Mouse (Mus musculus) erythroblast, embryonic 14.5 days (primary cell): ENCODE data around the gene Scand1.

Source experiments
- GATA1 ChIP-seq: IDR thresholded peaks from 2 replicates; pipeline ENCODE4 v1.6.1; 2012; ENCODE audit warnings: low read length, inconsistent platforms, mixed read lengths
- TAL1 ChIP-seq: IDR thresholded peaks from 3 replicates; pipeline ENCODE4 v1.6.1; 2012; ENCODE audit warnings: low read length, inconsistent platforms, mixed read lengths

DNA sequence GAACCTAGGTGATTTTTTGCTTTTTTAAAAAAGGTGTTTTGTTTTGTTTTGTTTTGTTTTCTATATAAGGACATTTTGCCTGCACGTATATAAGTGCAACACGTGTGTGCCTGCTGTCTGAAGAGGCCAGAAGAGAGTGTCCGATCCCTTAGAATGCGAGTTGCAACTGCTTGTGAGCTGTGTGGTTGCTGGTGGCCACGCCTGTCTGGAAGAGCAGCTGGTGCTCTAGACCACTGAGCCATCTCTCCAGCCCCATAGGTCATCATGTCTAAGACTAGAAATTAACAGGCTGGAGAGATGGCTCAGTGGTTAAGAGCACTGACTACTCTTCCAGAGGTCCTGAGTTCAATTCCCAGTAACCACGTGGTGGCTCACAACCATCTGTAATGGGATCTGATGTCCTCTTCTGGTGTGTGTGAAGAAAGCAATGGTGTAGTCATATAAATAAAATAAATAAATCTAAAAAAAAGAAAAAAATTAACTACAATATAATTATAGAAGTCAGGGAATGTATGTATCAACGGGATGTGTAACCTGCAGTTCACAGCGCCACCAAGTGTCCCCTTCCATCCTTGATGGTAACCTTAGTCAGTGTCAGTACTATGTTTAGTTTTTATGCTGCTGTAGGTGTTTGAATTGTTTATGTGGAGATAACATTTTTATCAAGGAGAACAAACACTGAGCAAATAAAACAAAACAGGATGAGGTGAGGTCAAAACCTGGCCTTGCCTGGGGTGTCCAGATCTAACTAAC is 40.1 kb upstream of the Scand1 start:
- TF ChIP-seq TAL1 (no peak), GATA1 (no peak)
